Mouse (Mus musculus): ENCODE results near the gene Pagr1b.

Pagr1b gene

GRCm38 (mm10) chr7:127003620-127004019, 12.7 kb downstream of the Pagr1b start:
- no peak for DNase-seq (ENCODE audit: low read depth, low spot score)

DNA sequence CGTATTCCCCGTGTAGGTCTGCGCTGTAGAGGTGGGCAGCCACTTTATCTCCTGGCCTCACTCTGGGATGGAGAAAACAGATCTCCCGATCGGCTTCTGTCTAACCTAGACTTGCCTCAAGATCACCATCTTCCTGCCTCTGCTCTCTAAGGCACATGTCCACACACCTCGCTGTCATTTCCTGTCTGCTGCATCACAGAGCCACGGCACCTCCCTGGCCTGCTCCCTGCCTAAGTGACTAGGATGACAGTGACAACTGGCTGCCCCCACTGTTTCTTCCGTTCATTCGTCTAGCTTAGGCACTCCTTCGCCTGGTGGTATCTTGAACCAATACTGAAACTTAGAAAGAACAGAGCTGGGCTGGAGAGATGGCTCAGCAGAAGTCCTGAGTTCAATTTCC, 16.7 kb downstream of the Pagr1b start:
- DNase-seq (ENCODE audit: low read depth, low spot score) = peak; percentile 62

GRCm38 (mm10) chr7:126996449-126996848, 19.8 kb downstream of the Pagr1b start:
- no peak for DNase-seq (ENCODE audit: low read depth, low spot score)

DNA sequence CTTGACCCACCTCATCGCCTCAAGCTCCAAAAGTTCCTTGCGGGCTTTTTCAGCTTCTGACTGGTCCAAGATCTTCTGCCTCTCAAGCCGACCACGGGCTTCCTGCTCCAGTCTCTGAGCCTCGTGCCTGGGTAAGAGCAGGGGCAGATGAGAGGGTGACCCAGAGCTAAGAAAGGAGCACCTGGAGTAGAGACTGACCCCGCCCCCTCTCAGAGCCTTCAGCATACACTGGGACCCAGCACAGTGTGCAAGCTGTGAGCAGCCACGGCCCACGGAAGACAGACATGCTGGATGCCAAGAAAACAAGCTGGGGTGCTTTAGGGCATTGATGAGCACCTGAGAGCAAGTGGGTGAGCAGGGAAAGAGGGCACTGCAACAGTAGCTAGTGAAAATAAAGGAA, 27.5 kb downstream of the Pagr1b start:
- DNase-seq (ENCODE audit: low read depth, low spot score) = no peak

DNA sequence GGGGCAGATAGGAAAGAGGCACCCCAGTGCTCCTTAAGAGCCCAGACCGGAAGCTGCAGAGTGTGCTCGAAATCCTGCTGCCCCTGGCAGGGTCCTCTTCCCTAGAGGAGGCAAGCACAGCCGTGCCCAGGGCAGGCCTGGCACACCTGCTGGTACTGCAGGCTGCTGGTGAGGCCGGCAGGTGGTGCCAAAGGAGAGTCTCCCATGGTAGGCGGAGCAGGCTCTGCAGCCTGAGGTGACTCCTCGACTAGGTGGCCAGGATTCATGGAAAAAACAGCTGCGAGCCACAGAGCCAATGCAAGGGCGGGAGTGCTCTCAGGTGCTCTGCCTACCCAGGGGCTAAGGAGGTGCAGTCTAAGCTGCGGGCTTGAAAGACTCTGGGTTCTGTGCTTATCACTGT, 30.0 kb downstream of the Pagr1b start:
- DNase-seq (ENCODE audit: low read depth, low spot score) = peak; percentile 51

GRCm38 (mm10) chr7:126984667-126985444, 31.4 kb downstream of the Pagr1b start:
- DNase-seq (ENCODE audit: low read depth, low spot score) = no peak

GRCm38 (mm10) chr7:126983113-126983512, 33.2 kb downstream of the Pagr1b start:
- DNase-seq (ENCODE audit: low read depth, low spot score) = no peak

- no peak for DNase-seq (ENCODE audit: low read depth, low spot score)
Measured at GRCm38 (mm10) chr7:126982054-126982453, 34.2 kb downstream of the Pagr1b start.

GRCm38 (mm10) chr7:126981601-126982000, 34.7 kb downstream of the Pagr1b start:
- DNase-seq (ENCODE audit: low read depth, low spot score) = no peak

DNA sequence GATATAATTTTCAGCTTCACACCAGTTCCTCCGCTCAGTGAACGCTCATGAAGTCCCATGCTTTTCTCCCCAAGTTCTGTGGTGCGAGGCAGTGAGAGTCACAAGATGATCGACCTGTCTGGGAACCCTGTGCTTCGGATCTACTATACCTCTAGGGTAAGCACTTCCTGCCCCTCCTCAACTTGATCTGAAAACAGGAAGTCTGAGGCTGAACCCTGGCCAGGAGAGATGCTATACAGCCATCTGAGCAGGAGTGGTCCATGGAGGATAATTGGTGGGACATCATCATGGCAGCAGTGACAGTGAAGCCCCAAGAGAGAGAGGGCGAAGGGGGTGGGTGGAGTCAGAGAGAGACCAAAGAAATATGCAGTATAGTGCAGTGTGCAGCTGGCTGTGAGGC, 37.4 kb downstream of the Pagr1b start:
- DNase-seq (ENCODE audit: low read depth, low spot score) = peak; percentile 41

GRCm38 (mm10) chr7:126976878-126977459, 39.3 kb downstream of the Pagr1b start:
- no peak for DNase-seq (ENCODE audit: low read depth, low spot score)

GRCm38 (mm10) chr7:126975950-126976866, 40.1 kb downstream of the Pagr1b start, which contains the start of gene Cdiptos:
Gene Cdiptos, minus strand, starts transcription at chr7:126976098.
- peak; percentile 96 for DNase-seq (ENCODE audit: low read depth, low spot score)

GRCm38 (mm10) chr7:126975893-126975949, 40.6 kb downstream of the Pagr1b start, which contains the start of gene Cdipt:
Gene Cdipt, plus strand, starts transcription at chr7:126975914.
- no peak for DNase-seq (ENCODE audit: low read depth, low spot score)

GRCm38 (mm10) chr7:126975493-126975892, 40.8 kb downstream of the Pagr1b start:
- no peak for DNase-seq (ENCODE audit: low read depth, low spot score)

GRCm38 (mm10) chr7:126967361-126967760, 48.9 kb downstream of the Pagr1b start:
- DNase-seq (ENCODE audit: low read depth, low spot score) = no peak

DNA sequence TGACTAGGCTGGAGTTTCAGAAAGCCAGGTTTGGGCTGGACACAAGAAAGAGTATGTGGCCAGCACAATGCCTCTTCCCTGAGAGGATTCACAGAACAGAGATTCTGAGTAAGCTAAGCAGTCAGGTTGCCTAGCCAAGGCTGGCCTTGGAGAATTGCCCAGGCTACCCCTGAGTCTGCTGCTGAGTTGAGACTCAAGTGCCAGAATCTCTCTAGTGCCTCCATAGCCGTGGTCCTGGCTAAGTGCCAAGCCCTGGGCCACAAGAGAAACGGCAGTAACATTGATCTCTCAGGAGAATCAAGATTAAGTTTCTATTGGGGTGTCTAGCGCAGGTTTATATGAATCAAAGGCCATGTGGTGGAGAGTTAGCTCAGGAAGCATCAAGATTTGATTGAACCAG, 50.7 kb downstream of the Pagr1b start:
- DNase-seq (ENCODE audit: low read depth, low spot score) = no peak

DNA sequence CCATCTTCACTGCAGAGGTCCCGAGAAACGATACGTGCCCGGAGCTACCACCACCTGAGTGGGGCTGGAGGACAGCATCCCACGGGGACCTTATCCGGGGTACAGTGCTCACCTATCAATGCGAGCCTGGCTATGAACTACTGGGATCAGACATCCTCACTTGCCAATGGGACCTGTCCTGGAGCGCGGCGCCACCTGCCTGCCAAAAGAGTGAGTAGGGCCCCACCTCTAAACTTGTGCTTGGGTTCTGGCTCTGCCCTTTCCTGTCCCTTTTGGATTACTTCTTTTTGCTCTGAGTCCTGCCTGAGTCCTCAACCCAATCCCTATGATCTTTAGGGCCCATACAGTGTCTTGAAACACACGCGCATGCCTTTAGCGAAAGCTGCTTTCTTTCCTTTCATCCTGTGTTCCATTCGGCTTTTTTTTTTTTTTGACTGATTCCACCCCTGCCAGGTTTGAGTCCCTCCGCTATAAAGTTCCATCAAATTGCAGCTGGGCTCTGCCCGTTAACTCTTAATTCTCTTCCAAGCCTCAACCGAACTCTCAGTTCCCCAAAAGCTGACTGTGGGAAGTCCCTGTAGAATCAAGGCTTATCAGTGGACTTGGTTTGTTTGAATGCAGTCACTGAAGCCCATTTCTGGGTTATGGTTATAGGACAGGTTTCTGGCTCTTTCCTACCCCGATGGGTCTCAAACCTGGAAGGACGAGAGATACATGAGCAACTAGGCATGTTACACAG, 52.6 kb downstream of the Pagr1b start:
- no peak for DNase-seq (ENCODE audit: low read depth, low spot score)

GRCm38 (mm10) chr7:126961965-126962364, 54.3 kb downstream of the Pagr1b start:
- DNase-seq (ENCODE audit: low read depth, low spot score) = no peak

DNA sequence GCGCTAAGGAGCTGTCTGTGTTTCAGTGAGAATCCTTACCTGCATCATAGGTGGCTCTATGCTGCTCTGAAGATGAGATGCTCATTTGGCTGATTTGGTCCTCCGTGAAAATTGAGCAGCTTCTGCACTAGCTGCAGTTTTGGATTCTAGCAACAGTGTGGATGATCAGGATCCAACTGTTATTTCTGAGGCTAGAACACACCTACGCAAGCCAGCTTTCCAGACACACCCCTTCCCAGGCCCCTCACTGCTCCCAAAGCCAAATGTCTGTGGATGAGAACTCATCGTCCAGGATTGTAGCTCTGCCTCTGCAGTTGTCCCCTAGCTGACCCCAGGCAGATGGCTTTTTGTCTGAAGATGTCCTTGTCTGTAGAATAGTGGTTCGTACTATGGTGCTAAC, 55.2 kb downstream of the Pagr1b start:
- DNase-seq (ENCODE audit: low read depth, low spot score) = no peak

DNA sequence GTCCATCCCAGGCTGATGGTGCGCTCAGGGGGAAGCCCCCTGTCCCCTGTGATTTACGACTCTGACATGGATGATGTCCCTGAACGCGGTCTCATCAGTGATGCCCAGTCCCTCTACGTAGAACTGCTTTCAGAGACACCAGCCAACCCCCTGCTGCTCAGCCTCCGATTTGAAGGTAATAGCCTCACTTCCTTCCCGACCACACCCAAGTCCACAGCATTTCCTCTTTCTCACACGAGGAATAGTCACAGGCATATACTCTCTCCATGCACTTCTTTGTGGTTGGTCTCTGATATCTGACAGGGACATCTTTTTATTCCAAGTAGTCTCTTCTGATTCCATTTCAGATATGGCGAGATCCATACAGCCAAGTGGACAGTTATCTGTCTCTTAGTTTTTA, 56.5 kb downstream of the Pagr1b start:
- no peak for DNase-seq (ENCODE audit: low read depth, low spot score)

- DNase-seq (ENCODE audit: low read depth, low spot score) = no peak
Measured at GRCm38 (mm10) chr7:126955125-126955524, 61.2 kb downstream of the Pagr1b start.

DNA sequence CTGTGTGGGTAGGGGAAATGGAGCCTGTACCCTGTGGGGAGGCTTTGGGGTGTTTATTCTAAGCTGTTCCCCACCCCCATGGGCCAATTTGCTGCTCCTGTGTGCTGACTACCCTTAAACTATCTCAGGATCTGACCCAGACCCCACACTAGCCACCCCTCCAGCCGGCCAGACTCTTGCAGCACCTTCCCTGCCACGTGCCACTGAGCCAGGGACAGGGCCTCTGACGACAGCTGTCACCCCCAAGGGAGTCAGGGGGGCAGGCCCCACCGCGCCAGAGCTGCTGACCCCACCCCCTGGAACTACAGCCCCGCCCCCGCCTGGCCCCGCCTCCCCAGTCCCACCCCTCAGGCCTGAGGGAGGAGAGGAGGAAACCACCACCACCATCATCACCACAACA, 63.6 kb downstream of the Pagr1b start:
- no peak for DNase-seq (ENCODE audit: low read depth, low spot score)

Measured in CD4-positive helper T cell, adult 2 months (primary cell).